Mouse (Mus musculus): ENCODE measurements around the gene Ing5.

DNA sequence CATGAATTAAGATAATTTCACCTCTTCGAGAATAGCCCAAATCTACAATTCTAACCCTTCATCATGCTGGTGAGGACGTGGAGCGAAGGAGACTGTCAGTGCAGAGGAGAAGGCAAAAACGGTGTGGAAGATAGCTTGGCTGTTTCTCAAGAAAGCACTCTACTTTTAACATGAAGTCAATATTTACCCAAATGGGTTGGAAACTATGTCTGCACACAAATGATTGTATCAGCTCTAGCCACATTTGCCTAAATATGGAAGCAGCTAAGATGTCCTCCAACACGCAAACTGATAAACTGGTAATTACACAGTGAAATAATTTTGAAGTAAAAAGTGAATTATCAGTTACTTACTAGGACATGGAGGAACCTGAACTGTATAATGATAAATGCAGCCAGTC lies 994 bp upstream of the Ing5 start:
- no peak for TF ChIP-seq CTCF (conservative IDR thresholded peaks at IDR 0.05; ENCODE audit: low read length)
- no peak for TF ChIP-seq POU5F1 (IDR thresholded peaks at IDR 0.05; ENCODE audit: borderline replicate concordance, low read length)
- no peak for TF ChIP-seq NANOG (IDR thresholded peaks at IDR 0.05; ENCODE audit: borderline replicate concordance, low read length)
